Mouse (Mus musculus): ENCODE measurements around the gene Myo15b. TPM values are rescaled to one million over a fixed set of nuclear protein-coding genes. Genes with fewer than 3 reads are reported as not detected.

Myo15b gene
- total RNA-seq (2021) = under 1 TPM; 0.34 to 0.52 TPM

DNA sequence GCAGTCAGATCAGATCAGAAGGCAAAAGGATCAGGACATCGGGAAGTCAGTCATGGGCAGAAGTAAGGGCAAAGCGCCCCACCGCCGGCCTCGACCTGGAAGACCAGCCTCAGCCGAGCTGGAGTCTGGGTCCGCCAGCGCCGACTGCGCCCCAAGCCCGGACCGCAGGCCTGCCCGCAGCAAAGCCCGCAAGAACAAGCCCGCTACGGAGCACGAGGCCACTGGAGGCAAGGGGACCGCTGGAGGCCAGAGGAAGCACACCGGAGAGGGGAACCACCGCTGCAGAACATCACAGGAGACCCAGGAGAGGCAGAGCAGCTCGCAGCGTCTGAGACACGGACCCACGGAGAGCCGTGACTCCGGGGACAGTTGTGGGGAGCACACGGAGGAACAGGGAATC is at the start of gene Myo15b:
TSS of gene Myo15b (plus strand) at position 53 of the 400 bp plus-strand sequence.
- no peak for DNase-seq (ENCODE audit: low spot score in 2 of 2)
- intact Hi-C loops (cut with DNase I) = no loop called here

DNA sequence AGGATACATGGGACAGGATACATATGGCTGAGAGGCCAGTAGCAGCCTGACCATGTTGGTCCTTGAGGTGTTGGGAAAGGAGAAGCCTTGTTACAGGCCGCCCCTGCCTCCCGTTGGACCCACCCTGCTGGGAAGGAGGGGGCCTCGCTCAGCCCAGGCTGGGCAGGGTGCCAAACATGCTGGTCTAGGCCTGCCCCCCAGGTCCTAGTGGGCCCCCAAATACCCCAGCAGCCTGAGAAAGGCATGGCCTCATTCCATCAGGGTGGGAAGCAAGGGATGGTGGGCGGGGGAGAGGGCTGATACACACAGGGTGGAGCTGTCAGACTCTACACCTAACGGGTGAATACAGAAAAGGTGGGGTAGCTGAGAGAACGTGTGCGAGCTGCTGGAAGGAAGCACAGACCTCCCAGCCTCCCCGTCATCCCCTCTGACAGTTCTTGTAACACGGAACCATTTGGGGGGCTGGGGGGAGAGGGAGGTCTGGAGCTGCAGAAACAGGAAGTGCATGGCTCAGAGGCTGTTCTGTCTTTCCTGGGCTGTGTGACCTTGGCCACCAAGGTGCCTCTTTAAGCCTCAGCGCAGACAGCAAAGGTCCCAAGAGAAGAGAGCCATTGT is 49.4 kb upstream of the Myo15b start:
- intact Hi-C loops (cut with DNase I) = no loop called here
- DNase-seq (ENCODE audit: low spot score in 2 of 2) = no peak

DNA sequence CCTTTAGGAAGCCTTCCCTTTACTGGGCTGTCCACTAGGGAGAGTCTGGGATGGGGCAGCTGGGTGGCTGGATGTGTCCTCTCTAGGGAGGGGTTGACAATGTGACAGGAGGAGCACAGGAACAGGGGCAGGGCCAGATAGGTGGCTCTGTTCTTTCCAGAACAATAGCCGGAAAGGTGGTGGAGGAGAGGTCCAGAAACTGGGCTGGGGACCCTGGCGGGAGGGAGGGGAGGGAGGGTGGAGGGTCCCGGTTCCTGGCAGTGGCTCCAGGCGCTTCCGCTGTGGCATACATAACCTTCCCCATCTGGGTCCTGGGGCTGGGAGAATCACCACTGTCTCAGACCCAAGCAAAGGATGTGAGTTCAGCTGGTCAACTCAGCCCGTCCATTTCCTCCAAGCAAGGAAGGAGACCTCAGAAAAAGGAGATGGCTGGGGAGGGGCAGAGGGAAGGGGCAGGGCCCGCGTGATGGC is 48.9 kb upstream of the Myo15b start:
- no peak for DNase-seq (ENCODE audit: low spot score in 2 of 2)
- intact Hi-C loops (cut with DNase I) = no loop called here

DNA sequence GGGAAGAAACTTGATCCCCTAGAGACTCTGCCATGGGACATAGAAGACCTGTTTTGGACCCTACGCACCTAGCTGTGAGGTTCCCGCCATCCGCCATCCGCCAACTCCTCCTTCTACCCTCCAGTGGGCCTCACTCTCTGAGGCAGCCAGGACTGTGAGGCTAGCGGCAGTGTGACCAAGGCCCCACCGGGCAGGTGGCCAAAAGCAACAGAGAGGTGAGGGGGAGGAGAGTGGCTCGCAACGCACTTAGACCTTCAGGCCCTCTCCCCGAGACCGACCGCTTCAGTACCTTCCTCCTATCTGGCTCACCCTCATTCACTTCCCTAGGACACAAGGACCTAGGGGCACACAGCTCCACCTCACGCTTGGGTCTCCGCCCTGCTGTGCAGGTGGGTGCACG is 47.8 kb upstream of the Myo15b start:
- intact Hi-C loops (cut with DNase I) = loop anchor here (5.0 kb wide), 2 partner anchors 43 to 163 kb away; partner anchors contain the start of gene Tmem94

DNA sequence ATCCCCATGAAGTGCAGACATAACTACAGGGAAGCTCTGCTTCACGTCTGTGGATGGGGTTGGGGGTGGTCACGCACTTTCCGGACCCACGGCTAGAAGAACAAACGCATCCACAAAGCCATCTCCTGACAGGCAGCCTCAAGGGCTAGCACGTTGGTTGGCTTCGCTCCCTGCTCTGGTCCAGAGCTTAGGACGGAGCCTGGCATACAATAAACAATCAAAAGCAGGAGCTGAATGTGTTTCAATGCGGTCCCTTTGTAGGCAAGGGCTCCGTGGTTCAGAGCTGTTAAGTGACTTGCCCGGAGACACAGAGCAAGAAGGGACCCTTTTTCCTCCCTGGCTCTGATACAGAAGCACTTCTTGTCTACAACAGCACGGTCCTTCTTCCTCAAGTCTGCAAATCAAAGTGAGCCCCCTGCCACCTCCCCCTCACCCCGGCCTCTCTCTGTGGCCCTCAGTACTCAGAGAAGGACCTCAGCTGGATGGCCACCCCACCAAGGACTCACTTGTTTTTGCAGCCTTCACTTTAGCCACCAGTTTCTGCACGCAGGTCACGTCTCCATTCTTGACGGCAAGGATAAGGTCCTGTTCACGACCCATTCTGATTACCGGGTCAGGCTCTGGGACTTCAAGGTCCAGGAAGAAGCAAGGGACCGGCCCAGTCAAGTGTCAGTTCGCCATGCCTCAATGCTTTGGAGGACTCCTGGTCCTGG is 46.7 kb upstream of the Myo15b start:
- intact Hi-C loops (cut with DNase I) = loop anchor here (5.0 kb wide), 2 partner anchors 44 to 164 kb away; partner anchors contain the start of gene Tmem94
- no peak for DNase-seq (ENCODE audit: low spot score in 2 of 2)

More for the DNA sequence above, 47.8 kb upstream of the Myo15b start:
- DNase-seq (ENCODE audit: low spot score in 2 of 2) = no peak

DNA sequence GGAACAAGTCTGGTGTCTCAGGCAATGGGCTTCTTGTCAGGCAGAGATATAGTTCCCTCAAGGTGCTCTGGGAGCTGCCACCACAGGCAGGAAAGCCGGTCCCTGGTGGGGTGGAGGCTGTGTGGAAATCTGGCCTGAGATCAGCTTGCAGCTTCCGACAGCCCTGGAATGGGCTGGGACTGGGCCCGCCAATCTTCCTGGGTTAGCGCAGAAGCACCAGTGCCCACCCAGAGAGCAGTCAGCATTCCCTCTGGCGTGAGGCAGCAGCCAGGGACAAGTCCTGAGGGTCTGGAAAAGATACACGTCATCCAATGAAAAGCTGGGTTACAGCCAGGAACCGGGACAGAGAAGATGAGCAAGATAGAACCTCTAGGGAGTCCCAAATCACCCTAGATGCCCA is 46.1 kb upstream of the Myo15b start:
- DNase-seq (ENCODE audit: low spot score in 2 of 2) = no peak
- intact Hi-C loops (cut with DNase I) = loop anchor here (5.0 kb wide), 2 partner anchors 45 to 165 kb away; partner anchors contain the start of gene Tmem94

DNA sequence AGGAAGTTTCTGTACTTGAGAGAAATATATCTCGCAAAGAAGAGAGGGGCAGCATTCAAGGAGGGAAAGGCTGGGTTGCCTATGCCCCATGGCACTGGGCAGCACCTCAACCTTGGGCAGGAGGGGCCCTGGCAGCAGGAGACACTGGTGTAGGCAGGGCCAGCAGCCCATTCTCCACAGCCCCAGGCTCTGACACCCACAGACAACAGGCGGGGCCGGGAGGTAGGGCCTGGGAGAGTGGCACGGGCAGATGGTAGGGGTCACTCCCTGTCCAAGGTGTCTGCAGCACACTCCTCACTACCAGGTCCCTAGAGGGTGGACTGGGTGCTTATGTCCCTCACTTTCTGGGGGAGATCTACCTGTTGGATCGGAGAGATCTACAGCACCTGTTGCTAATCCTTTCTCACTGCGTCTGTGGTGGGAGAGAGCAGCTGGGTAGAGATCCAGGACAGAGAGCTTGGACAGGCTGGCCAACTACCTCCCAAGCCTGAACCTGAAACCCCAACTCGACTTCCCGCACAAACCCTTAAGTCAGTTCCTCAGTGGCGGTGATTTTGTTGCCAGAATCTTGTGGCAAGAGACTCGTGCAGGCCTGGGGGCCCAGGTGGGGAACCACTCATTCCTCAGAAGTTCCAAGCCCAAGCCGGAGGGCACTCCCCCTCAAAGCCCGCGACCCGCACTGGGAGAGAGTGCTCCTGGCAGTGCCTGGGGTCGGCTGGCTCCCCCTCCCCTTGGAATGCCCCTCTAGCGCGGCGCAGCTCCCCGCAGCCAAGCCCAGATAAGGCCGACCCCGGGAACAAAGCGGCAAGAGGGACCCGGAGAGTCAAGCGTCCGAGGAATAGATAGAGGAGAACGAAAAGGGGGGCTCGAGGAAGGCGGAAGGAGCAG is 45.4 kb upstream of the Myo15b start:
- intact Hi-C loops (cut with DNase I) = loop anchor here (5.0 kb wide), 2 partner anchors 45 to 165 kb away; partner anchors contain the start of gene Tmem94
- DNase-seq (ENCODE audit: low spot score in 2 of 2) = no peak

DNA sequence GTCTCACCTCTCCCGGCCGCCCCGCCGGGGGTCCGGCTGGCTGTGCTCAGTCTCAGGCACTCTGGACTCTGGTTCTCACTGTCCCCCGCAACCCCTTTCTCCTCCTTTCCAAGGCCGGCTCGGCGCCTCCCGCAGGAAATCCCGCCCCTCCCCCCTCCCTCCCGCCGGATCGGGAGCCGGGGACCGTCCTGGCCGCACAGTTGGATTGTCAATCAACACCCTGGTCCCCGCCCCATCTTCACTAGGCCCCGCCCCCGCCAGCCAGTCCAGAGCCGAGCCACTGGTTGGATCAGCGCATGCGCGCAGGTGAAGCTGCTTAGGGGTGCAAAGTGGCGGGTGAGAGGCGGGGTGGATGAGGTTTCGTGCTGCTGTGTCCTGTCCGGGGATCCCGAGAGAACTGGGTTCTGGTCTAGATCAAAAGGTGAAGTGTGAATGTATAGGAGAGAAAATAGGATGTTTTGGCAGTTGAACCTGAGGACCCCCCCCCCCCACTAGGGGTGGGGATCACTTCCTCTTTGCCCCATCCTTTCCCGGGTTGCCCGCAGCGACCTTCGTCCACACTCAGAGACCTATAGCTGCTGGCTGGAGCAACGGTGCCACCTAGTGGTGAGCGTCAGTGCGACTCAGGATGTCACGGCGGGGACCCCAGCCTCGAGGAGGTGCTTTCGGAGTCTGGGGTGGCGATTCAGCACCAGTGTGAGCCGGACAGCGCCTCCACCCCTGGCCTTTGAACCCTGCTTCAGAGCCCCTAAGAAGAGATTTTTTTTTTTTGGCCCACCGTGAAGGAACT is 44.5 kb upstream of the Myo15b start, which contains the start of gene Caskin2:
TSS of gene Caskin2 (minus strand) at position 133 of the 790 bp plus-strand sequence.
- intact Hi-C loops (cut with DNase I) = loop anchor here (1.0 to 5.0 kb wide), 3 partner anchors 46 to 166 kb away; partner anchors contain the start of gene Tmem94

DNA sequence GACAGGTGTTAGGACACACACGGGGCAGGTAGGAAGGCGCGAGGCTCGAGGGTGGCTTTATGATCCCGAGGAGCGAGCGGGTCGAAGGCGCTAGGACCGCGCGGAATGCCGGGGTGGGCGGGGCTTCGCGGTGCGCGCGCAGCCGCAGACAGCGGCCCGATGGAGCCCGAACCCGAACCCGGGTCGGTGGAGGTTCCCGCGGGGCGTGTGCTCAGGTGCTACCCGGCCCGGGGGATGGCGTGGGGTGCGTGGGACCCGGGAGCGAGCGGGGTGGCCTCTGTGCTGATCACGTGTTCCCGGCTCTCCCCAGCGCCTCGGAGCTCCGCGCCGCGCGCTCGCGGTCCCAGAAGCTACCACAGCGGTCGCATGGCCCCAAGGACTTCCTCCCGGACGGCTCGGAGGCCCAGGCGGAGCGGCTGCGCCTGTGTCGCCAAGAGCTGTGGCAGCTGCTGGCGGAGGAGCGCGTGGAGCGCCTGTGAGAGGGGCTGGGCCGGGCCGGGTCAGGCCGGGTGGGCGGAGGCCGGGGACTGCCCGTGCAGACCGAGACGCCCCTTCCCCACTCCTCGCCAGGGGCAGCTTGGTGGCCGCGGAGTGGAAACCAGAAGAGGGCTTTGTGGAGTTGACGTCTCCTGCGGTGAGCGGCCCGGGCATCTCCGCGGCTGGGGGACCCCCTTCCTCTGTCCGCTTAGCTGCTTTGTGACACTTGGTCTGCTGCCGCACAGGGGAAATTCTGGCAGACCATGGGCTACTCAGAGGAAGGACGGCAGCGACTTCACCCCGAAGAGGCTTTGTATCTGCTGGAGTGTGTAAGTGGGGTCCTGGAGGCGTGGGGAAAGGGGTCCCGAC is 43.4 kb upstream of the Myo15b start, which contains the start of gene Tsen54:
TSS of gene Tsen54 (plus strand) at position 120 of the 846 bp plus-strand sequence.
- intact Hi-C loops (cut with DNase I) = loop anchor here (1.0 to 5.0 kb wide), 3 partner anchors 48 to 168 kb away; partner anchors contain the start of gene Tmem94
- DNase-seq (ENCODE audit: low spot score in 2 of 2) = peak; percentile 83 to 90

More for the DNA sequence above, 44.5 kb upstream of the Myo15b start, which contains the start of gene Caskin2:
- peak; percentile 80 to 85 for DNase-seq (ENCODE audit: low spot score in 2 of 2)

DNA sequence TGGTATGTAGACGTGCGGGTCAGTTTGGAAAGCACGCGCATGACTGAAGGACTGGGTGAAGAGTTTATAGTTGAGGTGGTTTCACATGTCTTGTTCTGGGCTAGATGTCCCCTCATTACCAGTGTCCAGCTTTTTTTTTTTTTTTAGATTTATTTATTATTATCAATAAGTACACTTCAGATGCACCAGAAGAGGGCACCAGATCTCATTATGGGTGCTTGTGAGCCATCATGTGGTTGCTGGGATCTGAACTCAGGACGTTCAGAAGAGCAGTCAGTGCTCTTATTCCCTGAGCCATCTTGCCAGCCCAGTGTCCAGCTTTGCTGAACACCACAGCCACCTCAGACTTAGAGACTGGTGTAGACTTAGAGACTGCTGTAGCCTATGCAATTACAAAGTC is 40.9 kb upstream of the Myo15b start:
- DNase-seq (ENCODE audit: low spot score in 2 of 2) = no peak
- intact Hi-C loops (cut with DNase I) = no loop called here

DNA sequence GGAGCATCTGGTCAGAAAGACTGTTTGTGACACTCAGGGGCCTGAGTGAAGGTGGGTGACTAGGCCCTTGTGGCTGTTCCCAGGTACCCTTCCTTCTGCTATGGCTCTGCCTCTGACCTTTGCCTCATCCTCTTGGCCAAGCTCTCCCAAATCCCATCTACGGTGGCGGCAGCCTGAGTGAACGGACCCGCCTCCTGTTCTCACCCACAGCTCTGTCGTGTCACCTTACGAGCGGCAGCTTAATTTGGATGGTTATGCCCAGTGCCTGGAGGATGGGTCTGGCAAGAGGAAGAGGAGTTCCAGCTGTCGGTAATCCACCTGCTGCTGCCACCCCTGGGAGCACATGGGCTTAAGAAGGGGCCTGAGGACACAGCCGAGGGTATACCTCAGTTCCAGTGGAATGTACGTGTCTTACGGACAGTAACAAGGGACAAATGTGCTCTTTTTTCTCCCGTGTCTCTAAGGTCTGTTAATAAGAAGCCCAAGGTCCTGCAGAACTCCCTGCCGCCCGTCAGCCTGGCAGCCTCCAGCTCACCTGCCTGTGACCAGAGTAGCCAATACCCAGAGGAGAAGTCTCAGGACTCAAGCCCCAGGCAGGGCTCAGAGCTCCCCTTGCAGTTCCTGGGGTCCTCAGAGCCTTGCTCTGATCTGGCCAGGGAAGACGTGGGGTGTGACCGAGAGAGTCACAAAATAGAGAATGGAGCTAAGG is 38.1 kb upstream of the Myo15b start:
- intact Hi-C loops (cut with DNase I) = no loop called here
- no peak for DNase-seq (ENCODE audit: low spot score in 2 of 2)

DNA sequence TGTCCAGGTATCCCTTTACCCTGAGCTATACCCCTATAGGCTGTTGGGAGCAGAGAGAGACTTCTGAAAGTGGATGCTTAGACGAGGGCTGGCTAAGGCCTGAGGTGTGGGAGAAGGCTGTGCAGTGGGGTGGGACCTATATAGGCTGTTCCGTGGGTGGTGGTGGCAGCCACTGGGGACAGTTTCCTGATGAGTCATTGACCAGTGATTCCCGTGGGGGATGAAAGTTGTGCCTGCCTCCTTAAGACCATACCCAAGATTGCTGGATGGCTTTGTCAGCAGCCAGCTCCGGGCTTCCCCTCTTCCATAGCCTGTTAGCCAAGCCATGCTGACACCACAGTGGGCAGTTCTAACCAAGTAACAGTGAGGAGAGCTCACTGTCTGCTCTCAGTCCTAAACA is 37.2 kb upstream of the Myo15b start:
- intact Hi-C loops (cut with DNase I) = no loop called here
- DNase-seq (ENCODE audit: low spot score in 2 of 2) = no peak

DNA sequence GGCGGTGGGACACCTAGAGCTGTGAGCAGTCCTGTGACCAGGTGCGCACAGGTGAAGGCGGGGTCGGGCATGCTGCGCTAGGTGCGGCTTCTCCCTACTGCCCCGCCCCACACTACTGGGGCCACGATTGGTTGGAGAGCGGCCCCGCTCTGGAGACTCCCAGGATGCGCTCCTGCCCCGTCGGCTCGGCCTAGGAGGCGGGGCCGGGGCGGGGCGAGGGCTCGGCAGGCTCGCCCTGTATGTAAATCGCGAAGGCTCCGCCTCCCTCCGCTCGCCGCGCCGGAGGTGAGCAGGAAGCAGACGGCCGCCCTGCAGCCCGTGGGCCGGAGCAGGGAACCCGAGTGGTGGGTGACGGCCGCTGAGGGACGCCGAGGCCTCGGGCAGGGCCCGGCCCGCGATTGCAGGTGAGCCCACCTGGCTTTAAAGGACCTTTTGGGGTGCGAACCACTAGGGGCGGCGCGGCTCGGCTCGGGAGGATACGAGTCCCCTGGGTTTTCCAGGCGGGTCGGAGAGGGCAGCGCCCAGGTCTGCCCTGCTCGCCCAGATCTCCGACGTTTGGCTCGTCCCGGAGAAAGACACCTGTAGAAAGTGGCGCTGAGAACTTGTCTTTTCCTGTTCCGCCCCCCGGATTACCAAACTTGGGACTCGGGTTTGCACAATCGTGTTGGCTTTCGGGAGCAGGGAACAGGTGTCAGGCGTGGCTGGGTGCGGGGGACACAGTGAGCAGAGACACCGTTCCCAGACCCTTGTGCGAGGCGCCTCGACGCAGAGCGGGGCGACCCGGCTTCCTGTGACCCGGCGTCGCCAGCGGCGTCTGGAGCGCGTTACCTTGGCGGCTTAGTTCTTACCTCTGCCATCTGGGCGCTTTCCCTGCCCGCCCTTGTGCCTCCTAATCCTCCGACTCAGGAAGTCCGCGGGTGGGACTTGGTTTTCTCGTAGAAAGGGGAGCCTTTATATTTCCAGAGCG is 34.1 kb upstream of the Myo15b start, which contains the start of gene Llgl2:
TSS of gene Llgl2 (plus strand) at position 276 of the 967 bp plus-strand sequence.
- intact Hi-C loops (cut with DNase I) = no loop called here
- peak; percentile 57 to 68 for DNase-seq (ENCODE audit: low spot score in 2 of 2)

DNA sequence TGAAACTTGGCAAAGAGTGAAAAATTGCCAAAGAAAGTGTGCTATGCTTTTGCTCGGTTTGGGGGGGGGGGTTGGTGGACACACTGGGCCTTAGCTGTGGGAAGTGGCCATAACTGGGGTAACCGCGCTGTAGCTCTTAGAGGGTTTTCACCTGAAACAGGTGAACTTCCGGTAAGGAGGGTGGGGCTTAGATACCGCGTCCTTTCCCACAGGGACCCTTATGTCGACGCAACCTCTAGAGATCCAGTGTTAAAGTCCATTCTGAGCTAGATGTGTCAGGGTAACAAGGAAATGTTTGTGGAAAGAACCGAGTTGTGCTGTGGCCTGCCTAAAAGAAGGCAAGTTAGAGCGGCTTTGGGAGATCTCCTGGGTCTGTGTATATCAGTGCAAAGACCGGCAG is 33.4 kb upstream of the Myo15b start:
- intact Hi-C loops (cut with DNase I) = no loop called here
- DNase-seq (ENCODE audit: low spot score in 2 of 2) = no peak

DNA sequence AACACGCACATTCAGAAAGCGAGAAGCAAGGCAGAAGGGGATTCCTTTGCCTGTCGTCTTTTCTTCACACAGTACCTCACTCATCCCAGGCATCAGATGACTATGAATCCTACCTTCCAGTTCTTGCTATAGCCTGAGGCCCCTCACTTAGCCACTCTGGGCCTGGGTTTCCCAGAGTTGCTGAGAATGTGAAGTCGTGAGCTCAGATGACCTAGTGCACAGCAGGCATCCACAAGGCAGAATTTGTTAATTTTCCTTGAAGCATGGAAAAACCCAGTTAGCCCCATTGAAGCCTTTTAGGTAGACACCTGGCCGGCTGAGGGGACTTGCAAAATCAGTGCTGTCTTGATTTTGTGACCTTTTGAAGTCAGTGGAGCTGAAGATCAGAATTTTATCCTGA is 31.7 kb upstream of the Myo15b start:
- no peak for DNase-seq (ENCODE audit: low spot score in 2 of 2)
- intact Hi-C loops (cut with DNase I) = no loop called here

DNA sequence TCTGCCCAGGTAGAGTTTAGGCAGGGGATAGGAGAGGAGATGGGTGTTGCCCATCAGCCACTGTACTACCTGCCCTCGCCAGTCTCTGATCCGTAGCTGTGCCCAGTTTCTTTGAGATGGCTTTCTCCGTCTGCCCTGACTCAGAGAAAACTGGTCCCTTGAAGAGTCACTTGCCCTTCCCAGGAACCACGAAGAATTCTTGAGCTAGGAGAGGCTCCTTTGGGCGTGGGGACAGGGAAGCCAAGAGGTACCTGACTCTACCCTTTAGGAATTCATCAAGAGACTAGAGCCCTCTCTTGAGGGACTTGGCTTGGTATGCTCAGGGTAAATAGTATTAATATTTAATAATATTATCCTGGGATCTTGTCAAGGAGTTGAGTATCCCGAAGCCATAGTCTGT is 30.6 kb upstream of the Myo15b start:
- DNase-seq (ENCODE audit: low spot score in 2 of 2) = no peak
- intact Hi-C loops (cut with DNase I) = no loop called here

All from left cerebral cortex, postnatal 36 days (tissue).